Comparison of ENCODE assay signal across 34 mouse cellular contexts in the genomic region with DNA sequence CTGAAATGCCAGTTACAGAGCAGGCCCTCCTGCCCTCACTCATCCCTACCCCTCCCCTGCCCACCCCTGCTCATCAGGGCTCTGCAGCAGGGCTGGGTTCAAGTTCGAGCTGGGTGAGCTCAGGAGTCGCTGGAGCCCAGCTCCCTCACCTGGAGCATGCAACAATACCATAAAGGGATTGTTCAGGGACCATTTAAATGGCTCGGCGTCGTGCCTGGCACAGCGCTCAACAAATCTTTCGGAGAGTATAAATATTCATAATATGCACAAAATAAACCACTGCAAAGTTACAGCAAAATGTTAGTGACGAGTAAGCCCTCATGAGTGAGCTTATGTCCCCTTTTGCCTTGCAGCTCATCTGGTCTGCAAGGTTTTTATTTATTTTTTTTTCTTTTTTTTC. TPM values are rescaled to one million over a fixed set of nuclear protein-coding genes. Genes with fewer than 3 reads are reported as not detected.
"Had no signal": no experiment of that assay in that cellular context is flagged by ENCODE, and none has a peak within 500 bp of the region (broad histone marks: within the 10 kb centered on the region; RNA-seq: fewer than 3 reads in every experiment).

No protein-coding gene starts in this region.

- H3K27ac ChIP-seq: limb, embryonic 10.5 days; limb, embryonic 12.5 days; limb, embryonic 13.5 days; limb, embryonic 15.5 days; liver, embryonic 12.5 days; liver, embryonic 13.5 days; liver, embryonic 14.5 days; liver, embryonic 15.5 days; lung, embryonic 15.5 days; macrophage; midbrain, embryonic 10.5 days; midbrain, embryonic 12.5 days; midbrain, embryonic 13.5 days; midbrain, embryonic 15.5 days; neural tube, embryonic 12.5 days had no signal

- H3K4me3 ChIP-seq: limb, embryonic 10.5 days; limb, embryonic 12.5 days; limb, embryonic 13.5 days; limb, embryonic 15.5 days; liver, embryonic 12.5 days; liver, embryonic 13.5 days; liver, embryonic 15.5 days; lung, embryonic 15.5 days; megakaryocyte, embryonic 14.5 days; midbrain, embryonic 10.5 days; midbrain, embryonic 12.5 days; midbrain, embryonic 13.5 days; midbrain, embryonic 15.5 days; myocyte; neural tube, embryonic 12.5 days had no signal

- DNase-seq: left cerebral cortex, postnatal 4 days; liver; liver, embryonic 13.5 days; liver, postnatal 0 days; lung, adult 18-20 months; lung, adult 2 months; lung, embryonic 14.5 days; lung, postnatal 10 days; lung, postnatal 14 days; lung, postnatal 36 days; lung, postnatal 4 days; midbrain, embryonic 14.5 days had no signal

- ATAC-seq: liver, embryonic 12.5 days; liver, postnatal 0 days; lung, postnatal 0 days; midbrain, embryonic 13.5 days; midbrain, embryonic 15.5 days; midbrain, embryonic 16.5 days had no signal

RNA-seq across cellular contexts. Expression of a gene that starts 40.5 kb away (rescaled TPM):
- total RNA-seq: megakaryocyte progenitor cell, adult 5-6 weeks; megakaryocyte, adult 5-6 weeks; megakaryocyte-erythroid progenitor cell, adult 5-6 weeks; monocyte, adult 5-6 weeks had no signal
